Mouse (Mus musculus) central nervous system, embryonic 11.5 days (tissue): Measurements from ENCODE around the gene Dmc1. TPM values are rescaled to one million over a fixed set of nuclear protein-coding genes. Genes with fewer than 3 reads are reported as not detected.

Source experiments
- polyA plus RNA-seq: library from polyadenylated mRNA; depleted of rRNA; stranded (reverse); fragments of >200 nt; gene quantifications from 2 replicates; pipeline ENCODE4 v1.2.3, GENCODE M21; 2012; rRNA removed

The Dmc1 gene
- polyA plus RNA-seq = 4.3 and 7.7 TPM in 2 replicates

GRCm38 (mm10) chr15:79604990-79605665, at the start of gene Dmc1:
Dmc1 (minus strand) TSS chr15:79605109.

GRCm38 (mm10) chr15:79546410-79547288, 58.3 kb downstream of the Dmc1 start, which contains the start of gene Ddx17:
Ddx17 (minus strand) TSS chr15:79546741.

GRCm38 (mm10) chr15:79516171-79517096, 88.5 kb downstream of the Dmc1 start, which contains the start of gene Kdelr3:
Kdelr3 (plus strand) TSS chr15:79516411.

Other genes with a start within 250 kb of the Dmc1 start
- 22.4 and 53.3 TPM in 2 replicates for gene Tmem184b, start 201.5 kb downstream of the Dmc1 start, polyA plus RNA-seq
- 274 and 275 TPM in 2 replicates for gene Csnk1e, start 149.5 kb downstream of the Dmc1 start, polyA plus RNA-seq
- gene Kcnj4, start 99.9 kb downstream of the Dmc1 start, polyA plus RNA-seq = 0.14 and 0.22 TPM in 2 replicates
- 7.8 and 16.7 TPM in 2 replicates for gene Kdelr3, start 88.7 kb downstream of the Dmc1 start, polyA plus RNA-seq
- gene Ddx17, start 58.4 kb downstream of the Dmc1 start, polyA plus RNA-seq = 569 and 772 TPM in 2 replicates
- gene Fam227a, start 53.8 kb upstream of the Dmc1 start, polyA plus RNA-seq = 16.5 and 17.2 TPM in 2 replicates
- gene Cby1, start 54.1 kb upstream of the Dmc1 start, polyA plus RNA-seq = 27.0 and 38.6 TPM in 2 replicates
- gene Tomm22, start 65.8 kb upstream of the Dmc1 start, polyA plus RNA-seq = 104 and 127 TPM in 2 replicates
- 22.7 and 28.8 TPM in 2 replicates for gene Josd1, start 82.8 kb upstream of the Dmc1 start, polyA plus RNA-seq
- gene Gtpbp1, start 85.7 kb upstream of the Dmc1 start, polyA plus RNA-seq = 35.4 and 43.7 TPM in 2 replicates
- gene Sun2, start 137.4 kb upstream of the Dmc1 start, polyA plus RNA-seq = 28.6 and 30.6 TPM in 2 replicates
- gene Dnal4, start 172.7 kb upstream of the Dmc1 start, polyA plus RNA-seq = 52.9 and 62.5 TPM in 2 replicates
- gene Nptxr, start 199.7 kb upstream of the Dmc1 start, polyA plus RNA-seq = 4.4 and 4.9 TPM in 2 replicates
- gene Npcd, start 229.1 kb upstream of the Dmc1 start, polyA plus RNA-seq = 0.46 TPM in 1 of 2 replicates, not detected in the other
- gene Cbx6, start 229.6 kb upstream of the Dmc1 start, polyA plus RNA-seq = 49.3 and 64.3 TPM in 2 replicates